Mouse (Mus musculus): Measurements from ENCODE around the gene Bckdhb. TPM values are rescaled to one million over a fixed set of nuclear protein-coding genes. Genes with fewer than 3 reads are reported as not detected.
A peak's percentile ranks its signal among the peaks of the same experiment; 100 is the strongest.

The Bckdhb gene
- polyA plus RNA-seq, 1 experiment from 2014 or later: 54.1 TPM

DNA sequence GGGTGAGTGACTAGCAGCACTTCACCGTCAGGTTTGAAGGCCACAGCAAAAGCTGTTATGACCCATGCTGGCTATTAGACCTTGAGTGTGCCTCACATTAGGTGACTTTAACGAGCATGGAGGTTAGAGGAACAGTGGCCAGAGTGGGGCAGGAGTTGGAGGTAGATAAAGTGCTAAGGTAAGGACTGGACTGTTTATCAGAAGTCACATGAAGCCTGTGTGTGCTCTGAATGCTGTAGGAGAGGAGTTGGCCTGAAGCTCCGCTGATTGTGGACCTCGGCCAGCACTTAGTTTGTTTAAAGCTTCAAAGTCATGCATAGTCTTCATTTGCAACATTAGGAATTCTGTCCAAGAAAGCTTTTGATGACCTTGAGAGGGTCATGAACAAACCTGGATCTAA is 26.4 kb downstream of the Bckdhb start:
- H3K4me3 ChIP-seq (ENCODE audit: low read depth, low read length): no peak overlapping the region
- WGBS: 95% methylated on average over 4 of the region's 4 CpGs
- no peaks in the 10 kb centered on the region for H3K4me1 ChIP-seq (replicated peaks; ENCODE audit: control insufficient read depth, insufficient read depth, low read length)
- H3K9ac ChIP-seq (ENCODE audit: low read depth, low read length): no peak overlapping the region
- no peaks in the 10 kb centered on the region for H3K27me3 ChIP-seq (ENCODE audit: control insufficient read depth, insufficient read depth, low read length)
- H3K9me3 ChIP-seq (ENCODE audit: control insufficient read depth, low read length): no peaks in the 10 kb centered on the region
- no peak overlapping the region for H3K27ac ChIP-seq (ENCODE audit: low read depth, low read length)
- no peak overlapping the region for H3K4me2 ChIP-seq (replicated peaks; ENCODE audit: low read depth, low read length)
- ATAC-seq (ENCODE audit: low FRiP score) (no peak), DNase-seq (ENCODE audit: low spot score) (no peak)
- H3K36me3 ChIP-seq (ENCODE audit: control insufficient read depth, insufficient read depth, low read length): no peaks in the 10 kb centered on the region

GRCm38 (mm10) chr9:83956632-83957314 is 31.8 kb downstream of the Bckdhb start:
- DNase-seq (ENCODE audit: low spot score) (peak; percentile 87), ATAC-seq (ENCODE audit: low FRiP score) (peak; percentile 89)
- Histone ChIP-seq H3K4me1 (replicated peaks; ENCODE audit: control insufficient read depth, insufficient read depth, low read length) (no peaks in the 10 kb centered on the region), H3K4me3 (ENCODE audit: low read depth, low read length) (no peak overlapping the region), H3K9ac (ENCODE audit: low read depth, low read length) (no peak overlapping the region), H3K9me3 (ENCODE audit: control insufficient read depth, low read length) (no peaks in the 10 kb centered on the region), H3K36me3 (ENCODE audit: control insufficient read depth, insufficient read depth, low read length) (no peaks in the 10 kb centered on the region), H3K27ac (ENCODE audit: low read depth, low read length) (no peak overlapping the region), H3K27me3 (ENCODE audit: control insufficient read depth, insufficient read depth, low read length) (no peaks in the 10 kb centered on the region), H3K4me2 (replicated peaks; ENCODE audit: low read depth, low read length) (no peak overlapping the region)
- 59% methylated on average over 15 of the region's 15 CpGs for WGBS

GRCm38 (mm10) chr9:83962098-83963086 is 37.4 kb downstream of the Bckdhb start:
- Histone ChIP-seq H3K27ac (ENCODE audit: low read depth, low read length) (no peak overlapping the region), H3K9ac (ENCODE audit: low read depth, low read length) (no peak overlapping the region), H3K4me3 (ENCODE audit: low read depth, low read length) (no peak overlapping the region), H3K4me1 (replicated peaks; ENCODE audit: control insufficient read depth, insufficient read depth, low read length) (no peaks in the 10 kb centered on the region), H3K4me2 (replicated peaks; ENCODE audit: low read depth, low read length) (no peak overlapping the region), H3K27me3 (ENCODE audit: control insufficient read depth, insufficient read depth, low read length) (no peaks in the 10 kb centered on the region), H3K9me3 (ENCODE audit: control insufficient read depth, low read length) (no peaks in the 10 kb centered on the region), H3K36me3 (ENCODE audit: control insufficient read depth, insufficient read depth, low read length) (no peaks in the 10 kb centered on the region)
- no peak for ATAC-seq (ENCODE audit: low FRiP score)
- 79% methylated on average over 10 of the region's 10 CpGs for WGBS
- DNase-seq (ENCODE audit: low spot score): no peak

GRCm38 (mm10) chr9:83963296-83963695 is 38.4 kb downstream of the Bckdhb start:
- Histone ChIP-seq H3K4me2 (replicated peaks; ENCODE audit: low read depth, low read length) (no peak overlapping the region), H3K9ac (ENCODE audit: low read depth, low read length) (no peak overlapping the region), H3K4me1 (replicated peaks; ENCODE audit: control insufficient read depth, insufficient read depth, low read length) (no peaks in the 10 kb centered on the region), H3K27ac (ENCODE audit: low read depth, low read length) (no peak overlapping the region), H3K4me3 (ENCODE audit: low read depth, low read length) (no peak overlapping the region), H3K9me3 (ENCODE audit: control insufficient read depth, low read length) (no peaks in the 10 kb centered on the region), H3K27me3 (ENCODE audit: control insufficient read depth, insufficient read depth, low read length) (no peaks in the 10 kb centered on the region), H3K36me3 (ENCODE audit: control insufficient read depth, insufficient read depth, low read length) (no peaks in the 10 kb centered on the region)
- ATAC-seq (ENCODE audit: low FRiP score): no peak
- 90% methylated on average over 10 of the region's 10 CpGs for WGBS
- no peak for DNase-seq (ENCODE audit: low spot score)

GRCm38 (mm10) chr9:83964376-83964775 is 39.4 kb downstream of the Bckdhb start:
- WGBS: 95% methylated on average over 4 of the region's 4 CpGs

GRCm38 (mm10) chr9:83967439-83968050 is 42.6 kb downstream of the Bckdhb start:
- Histone ChIP-seq H3K4me1 (replicated peaks; ENCODE audit: control insufficient read depth, insufficient read depth, low read length) (no peaks in the 10 kb centered on the region), H3K4me2 (replicated peaks; ENCODE audit: low read depth, low read length) (no peak overlapping the region), H3K4me3 (ENCODE audit: low read depth, low read length) (no peak overlapping the region), H3K36me3 (ENCODE audit: control insufficient read depth, insufficient read depth, low read length) (no peaks in the 10 kb centered on the region), H3K9me3 (ENCODE audit: control insufficient read depth, low read length) (no peaks in the 10 kb centered on the region), H3K27me3 (ENCODE audit: control insufficient read depth, insufficient read depth, low read length) (no peaks in the 10 kb centered on the region), H3K9ac (ENCODE audit: low read depth, low read length) (no peak overlapping the region), H3K27ac (ENCODE audit: low read depth, low read length) (no peak overlapping the region)
- ATAC-seq (ENCODE audit: low FRiP score) (no peak), DNase-seq (ENCODE audit: low spot score) (no peak)
- 85% methylated on average over 9 of the region's 9 CpGs for WGBS

More at GRCm38 (mm10) chr9:83964376-83964775, 39.4 kb downstream of the Bckdhb start:
- Histone ChIP-seq H3K27me3 (ENCODE audit: control insufficient read depth, insufficient read depth, low read length) (no peaks in the 10 kb centered on the region), H3K9ac (ENCODE audit: low read depth, low read length) (no peak overlapping the region), H3K9me3 (ENCODE audit: control insufficient read depth, low read length) (no peaks in the 10 kb centered on the region), H3K36me3 (ENCODE audit: control insufficient read depth, insufficient read depth, low read length) (no peaks in the 10 kb centered on the region), H3K4me1 (replicated peaks; ENCODE audit: control insufficient read depth, insufficient read depth, low read length) (no peaks in the 10 kb centered on the region), H3K4me3 (ENCODE audit: low read depth, low read length) (no peak overlapping the region), H3K27ac (ENCODE audit: low read depth, low read length) (no peak overlapping the region), H3K4me2 (replicated peaks; ENCODE audit: low read depth, low read length) (no peak overlapping the region)
- ATAC-seq (ENCODE audit: low FRiP score): no peak
- DNase-seq (ENCODE audit: low spot score): no peak

DNA sequence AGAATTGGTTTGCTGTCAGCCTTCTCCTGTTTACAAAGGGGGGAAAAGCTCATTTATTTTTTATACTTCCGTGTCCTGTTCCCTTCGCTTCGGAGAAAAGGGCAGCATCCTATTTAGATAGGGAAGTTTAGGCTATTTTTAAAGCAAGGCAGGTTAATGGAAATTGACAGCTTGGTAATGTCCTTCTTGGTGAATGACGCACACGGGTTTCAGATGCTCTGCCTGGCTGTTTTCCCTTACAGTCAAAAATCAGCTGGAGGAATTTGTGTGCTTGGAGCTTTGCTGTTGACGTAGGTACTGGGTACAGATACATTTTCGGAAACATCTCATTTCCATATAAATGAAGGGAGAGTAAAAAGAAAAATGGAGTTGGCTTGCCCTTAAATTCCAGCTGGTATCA is 44.4 kb downstream of the Bckdhb start:
- no peak overlapping the region for H3K27ac ChIP-seq (ENCODE audit: low read depth, low read length)
- ATAC-seq (ENCODE audit: low FRiP score) (no peak), DNase-seq (ENCODE audit: low spot score) (no peak)
- no peak overlapping the region for H3K4me3 ChIP-seq (ENCODE audit: low read depth, low read length)
- WGBS: 88% methylated on average over 7 of the region's 7 CpGs
- H3K9me3 ChIP-seq (ENCODE audit: control insufficient read depth, low read length): no peaks in the 10 kb centered on the region
- H3K9ac ChIP-seq (ENCODE audit: low read depth, low read length): no peak overlapping the region
- no peak overlapping the region for H3K4me2 ChIP-seq (replicated peaks; ENCODE audit: low read depth, low read length)
- no peaks in the 10 kb centered on the region for H3K36me3 ChIP-seq (ENCODE audit: control insufficient read depth, insufficient read depth, low read length)
- no peaks in the 10 kb centered on the region for H3K4me1 ChIP-seq (replicated peaks; ENCODE audit: control insufficient read depth, insufficient read depth, low read length)
- no peaks in the 10 kb centered on the region for H3K27me3 ChIP-seq (ENCODE audit: control insufficient read depth, insufficient read depth, low read length)

GRCm38 (mm10) chr9:83973467-83973866 is 48.5 kb downstream of the Bckdhb start:
- DNase-seq (ENCODE audit: low spot score) (no peak), ATAC-seq (ENCODE audit: low FRiP score) (no peak)
- no peaks in the 10 kb centered on the region for H3K27me3 ChIP-seq (ENCODE audit: control insufficient read depth, insufficient read depth, low read length)
- WGBS: 90% methylated on average over 2 of the region's 2 CpGs
- H3K4me3 ChIP-seq (ENCODE audit: low read depth, low read length): no peak overlapping the region
- no peak overlapping the region for H3K4me2 ChIP-seq (replicated peaks; ENCODE audit: low read depth, low read length)
- H3K4me1 ChIP-seq (replicated peaks; ENCODE audit: control insufficient read depth, insufficient read depth, low read length): no peaks in the 10 kb centered on the region
- no peak overlapping the region for H3K27ac ChIP-seq (ENCODE audit: low read depth, low read length)
- no peak overlapping the region for H3K9ac ChIP-seq (ENCODE audit: low read depth, low read length)
- no peaks in the 10 kb centered on the region for H3K36me3 ChIP-seq (ENCODE audit: control insufficient read depth, insufficient read depth, low read length)
- H3K9me3 ChIP-seq (ENCODE audit: control insufficient read depth, low read length): no peaks in the 10 kb centered on the region
